In the genomic region with DNA sequence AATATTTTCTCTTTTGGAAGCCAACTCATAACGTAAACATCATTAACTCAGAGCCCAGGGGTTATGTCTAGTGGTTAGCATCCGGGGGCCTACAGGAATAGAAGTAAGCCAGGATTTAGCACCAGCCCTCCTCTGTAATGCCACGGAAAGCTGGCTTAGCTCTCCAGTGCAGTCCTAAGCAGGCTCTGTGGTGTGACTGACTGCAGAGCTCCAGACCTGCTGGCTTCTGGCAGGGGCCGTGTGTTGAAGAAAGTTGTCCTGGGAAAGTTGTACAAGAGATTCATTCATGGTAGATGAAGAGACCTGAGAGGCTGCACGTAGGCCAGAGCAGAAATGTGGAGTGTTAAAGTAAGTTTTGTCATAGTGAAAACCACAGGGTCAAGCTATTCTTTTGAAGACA, we compare ENCODE assay signal across 12 mouse cellular contexts. TPM values are rescaled to one million over a fixed set of nuclear protein-coding genes. Genes with fewer than 3 reads are reported as not detected.
DNase-seq lines count a peak whose midpoint lies in the region; ATAC-seq and TF ChIP-seq lines count a peak whose summit lies in the region.
"Had no signal": no experiment of that assay in that cellular context is flagged by ENCODE, and none has a peak within 500 bp of the region (broad histone marks: within the 10 kb centered on the region; RNA-seq: fewer than 3 reads in every experiment).

No protein-coding gene starts in this region.

- no peak for TF ChIP-seq CTCF in Patski (IDR thresholded peaks at IDR 0.05)

- no peak for ATAC-seq in kidney, embryonic 14.5 days (ENCODE audit: low FRiP score, low TSS enrichment)
- peak; percentile 73 for ATAC-seq in Patski
- no peak for ATAC-seq in embryonic facial prominence, embryonic 11.5 days (replicated peaks; ENCODE audit: insufficient number of reproducible peaks, low FRiP score, low TSS enrichment, low read depth)
- peak; percentile 37 for ATAC-seq in intestine, embryonic 16.5 days
- ATAC-seq: forebrain, embryonic 15.5 days had no signal

- CTCF ChIA-PET in Patski (lab: Charles Lee), result interaction anchor here (0.7 to 1.8 kb wide), 3 partner anchors 15 to 109 kb away, joined by 3 to 7 read pairs (median 3); no protein-coding TSS in a partner anchor

- H3K4me2 ChIP-seq in kidney, embryonic 14.5 days (replicated peaks; ENCODE audit: low read depth, low read length), result no peak overlapping the region
- H3K4me2 ChIP-seq in embryonic facial prominence, embryonic 11.5 days (ENCODE audit: low read depth, low read length), result no peak overlapping the region
- H3K4me2 ChIP-seq in intestine, embryonic 16.5 days (ENCODE audit: low read depth, low read length), result no peak overlapping the region
- H3K4me2 ChIP-seq: forebrain, embryonic 15.5 days; neural tube, embryonic 12.5 days had no signal

- H3K36me3 ChIP-seq in kidney, embryonic 14.5 days (ENCODE audit: control insufficient read depth, insufficient read depth, low read length), result no peaks in the 10 kb centered on the region
- no peaks in the 10 kb centered on the region for H3K36me3 ChIP-seq in embryonic facial prominence, embryonic 11.5 days (replicated peaks; ENCODE audit: control insufficient read depth, insufficient read depth, low read depth, low read length)
- no peaks in the 10 kb centered on the region for H3K36me3 ChIP-seq in intestine, embryonic 16.5 days (ENCODE audit: control insufficient read depth, insufficient read depth, low read length)
- H3K36me3 ChIP-seq: forebrain, embryonic 15.5 days; neural tube, embryonic 12.5 days had no signal

- H3K4me3 ChIP-seq in kidney, embryonic 14.5 days (ENCODE audit: low read length), result no peak overlapping the region
- no peak overlapping the region for H3K4me3 ChIP-seq in embryonic facial prominence, embryonic 11.5 days (ENCODE audit: low read depth, low read length)
- H3K4me3 ChIP-seq in intestine, embryonic 16.5 days (ENCODE audit: low read length), result no peak overlapping the region
- H3K4me3 ChIP-seq: forebrain, embryonic 15.5 days; neural tube, embryonic 12.5 days had no signal

- H3K9ac ChIP-seq in kidney, embryonic 14.5 days (ENCODE audit: low read depth, low read length), result no peak overlapping the region
- no peak overlapping the region for H3K9ac ChIP-seq in embryonic facial prominence, embryonic 11.5 days (replicated peaks; ENCODE audit: low read length)
- H3K9ac ChIP-seq in intestine, embryonic 16.5 days (ENCODE audit: low read depth, low read length), result no peak overlapping the region
- H3K9ac ChIP-seq: forebrain, embryonic 15.5 days; neural tube, embryonic 12.5 days had no signal

- peak; percentile 47 for DNase-seq in kidney, adult 9 months
- DNase-seq in Patski (ENCODE audit: low read depth, low spot score), result peak; percentile 10
- DNase-seq in embryonic facial prominence, embryonic 11.5 days (ENCODE audit: low spot score), result peak; percentile 37
- DNase-seq in urinary bladder, postnatal 25 days (ENCODE audit: low spot score), result no peak
- no peak for DNase-seq in layer of hippocampus, adult 11-12 months (ENCODE audit: low spot score)
- DNase-seq in cerebellum, postnatal 25 days, result no peak
- DNase-seq: left cerebral cortex, postnatal 4 days; thymus, postnatal 25 days had no signal

- H3K9me3 ChIP-seq in kidney, embryonic 14.5 days (ENCODE audit: control insufficient read depth, low read length), result no peaks in the 10 kb centered on the region
- H3K9me3 ChIP-seq in embryonic facial prominence, embryonic 11.5 days (replicated peaks; ENCODE audit: control insufficient read depth, low read length), result no peaks in the 10 kb centered on the region
- no peaks in the 10 kb centered on the region for H3K9me3 ChIP-seq in intestine, embryonic 16.5 days (ENCODE audit: control insufficient read depth, low read length)
- H3K9me3 ChIP-seq: forebrain, embryonic 15.5 days; neural tube, embryonic 12.5 days had no signal

- H3K27me3 ChIP-seq in kidney, embryonic 14.5 days (ENCODE audit: control insufficient read depth, insufficient read depth, low read length), result no peaks in the 10 kb centered on the region
- no peaks in the 10 kb centered on the region for H3K27me3 ChIP-seq in Patski
- H3K27me3 ChIP-seq in embryonic facial prominence, embryonic 11.5 days (ENCODE audit: control insufficient read depth, insufficient read depth, low read length), result no peaks in the 10 kb centered on the region
- H3K27me3 ChIP-seq in intestine, embryonic 16.5 days (replicated peaks; ENCODE audit: control insufficient read depth, insufficient read depth, low read length), result no peaks in the 10 kb centered on the region
- H3K27me3 ChIP-seq: forebrain, embryonic 15.5 days had no signal

- POLR2A ChIA-PET in Patski (lab: Charles Lee), result interaction anchor here (1.4 kb wide), 1 partner anchor 15 kb away, joined by 4 read pairs; no protein-coding TSS in a partner anchor

- no peak overlapping the region for H3K27ac ChIP-seq in kidney, embryonic 14.5 days (ENCODE audit: low read depth, low read length)
- H3K27ac ChIP-seq in embryonic facial prominence, embryonic 11.5 days (replicated peaks; ENCODE audit: low read depth, low read length), result no peak overlapping the region
- no peak overlapping the region for H3K27ac ChIP-seq in intestine, embryonic 16.5 days (ENCODE audit: low read length)
- H3K27ac ChIP-seq: forebrain, embryonic 15.5 days; neural tube, embryonic 12.5 days had no signal

- WGBS in kidney, embryonic 14.5 days, result 50% methylated on average over 5 of the region's 5 CpGs
- 23% methylated on average over 5 of the region's 5 CpGs for WGBS in embryonic facial prominence, embryonic 11.5 days
- WGBS in intestine, embryonic 16.5 days, result 36% methylated on average over 5 of the region's 5 CpGs

- no peaks in the 10 kb centered on the region for H3K4me1 ChIP-seq in kidney, embryonic 14.5 days (ENCODE audit: control insufficient read depth, insufficient read depth, low read length)
- H3K4me1 ChIP-seq in embryonic facial prominence, embryonic 11.5 days (ENCODE audit: control insufficient read depth, insufficient read depth, low read length), result no peaks in the 10 kb centered on the region
- H3K4me1 ChIP-seq in intestine, embryonic 16.5 days (ENCODE audit: control insufficient read depth, insufficient read depth, low read length), result peaks cover 5% of the 10 kb centered on the region; the same call in 1 of the 2 replicates
- H3K4me1 ChIP-seq: neural tube, embryonic 12.5 days had no signal

- in situ Hi-C loops in Patski (cut with MboI; ENCODE audit: low pct_unique_long_range_greater_than_20kb), result no loop called here

RNA-seq across cellular contexts. Expression of a gene that starts 5.5 kb away (rescaled TPM):
- polyA plus RNA-seq in kidney, embryonic 14.5 days (2014; fragmentation: Nextera tagmentation; extraction: Ambion mirVana), result 4.5 and 8.4 TPM in 2 replicates
- 109 TPM for polyA plus RNA-seq in Patski (2021)
- polyA plus RNA-seq in embryonic facial prominence, embryonic 11.5 days (2014; fragmentation: Nextera tagmentation; extraction: Ambion mirVana), result 15.5 and 18.9 TPM in 2 replicates
- polyA plus RNA-seq in intestine, embryonic 16.5 days (2015; fragmentation: Nextera tagmentation; extraction: Ambion mirVana), result 23.5 and 23.9 TPM in 2 replicates

RNA-seq across cellular contexts. Expression of a gene that starts 42.2 kb away (rescaled TPM):
- polyA plus RNA-seq in kidney, embryonic 14.5 days (2014; fragmentation: Nextera tagmentation; extraction: Ambion mirVana), result 1.1 and 1.5 TPM in 2 replicates
- 2.7 TPM for polyA plus RNA-seq in Patski (2021)
- 5.4 and 6.1 TPM in 2 replicates for polyA plus RNA-seq in embryonic facial prominence, embryonic 11.5 days (2014; fragmentation: Nextera tagmentation; extraction: Ambion mirVana)
- polyA plus RNA-seq in intestine, embryonic 16.5 days (2015; fragmentation: Nextera tagmentation; extraction: Ambion mirVana), result 15.2 and 16.0 TPM in 2 replicates

Comparison
In these comparisons a context has a peak if more than half of its experiments do, and no peak if none do; other contexts are left out.
1. DNase-seq: peak in kidney, adult 9 months (single experiment), Patski (single experiment) and embryonic facial prominence, embryonic 11.5 days (single experiment); none in urinary bladder, postnatal 25 days (single experiment), layer of hippocampus, adult 11-12 months (single experiment) and cerebellum, postnatal 25 days (0 of 2).
2. ATAC-seq: peak in Patski (single experiment) and intestine, embryonic 16.5 days (single experiment); none in kidney, embryonic 14.5 days (single experiment) and embryonic facial prominence, embryonic 11.5 days (single experiment).